Mouse (Mus musculus): ENCODE measurements at regions not wholly inside any gene's neighbourhood (a gene's known extent, or its start where the extent isn't known, plus 50 kb on each side); places are given as distances from the start of the nearest gene placed in this dataset.

DNA sequence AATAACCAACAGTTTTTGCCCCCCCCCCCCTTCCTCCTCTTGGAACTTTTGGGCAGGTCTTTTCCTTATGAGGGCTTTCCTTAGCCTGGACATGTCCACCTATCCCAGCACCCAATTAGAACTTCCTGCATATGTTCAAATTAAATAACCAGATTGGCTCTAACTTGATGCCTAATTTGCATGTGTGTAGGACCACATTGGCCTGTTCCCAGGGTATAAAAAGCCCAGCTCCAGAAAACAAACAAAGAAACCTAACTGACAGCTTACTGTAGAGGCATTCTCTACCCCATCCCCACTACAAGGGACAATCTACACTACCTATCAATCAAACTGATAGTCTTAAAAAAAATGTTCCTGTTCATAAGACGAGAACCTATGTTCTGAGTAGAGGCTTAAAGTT, 232.6 kb downstream of the Ube2cbp start:
- Histone ChIP-seq H3K4me1 (ENCODE audit: control insufficient read depth, insufficient read depth, low read length) (no peaks in the 10 kb centered on the region), H3K4me2 (ENCODE audit: low read depth, low read length) (no peak overlapping the region), H3K27me3 (replicated peaks; ENCODE audit: control insufficient read depth, insufficient read depth, low read length) (no peaks in the 10 kb centered on the region), H3K36me3 (ENCODE audit: control insufficient read depth, insufficient read depth, low read length) (no peaks in the 10 kb centered on the region), H3K4me3 (ENCODE audit: low read length) (no peak overlapping the region), H3K9me3 (ENCODE audit: control insufficient read depth, low read length) (no peaks in the 10 kb centered on the region), H3K27ac (ENCODE audit: low read length) (no peak overlapping the region), H3K9ac (ENCODE audit: low read depth, low read length) (no peak overlapping the region)
- WGBS: 70% methylated on average over 1 of the region's 1 CpGs
- ATAC-seq: no peak

DNA sequence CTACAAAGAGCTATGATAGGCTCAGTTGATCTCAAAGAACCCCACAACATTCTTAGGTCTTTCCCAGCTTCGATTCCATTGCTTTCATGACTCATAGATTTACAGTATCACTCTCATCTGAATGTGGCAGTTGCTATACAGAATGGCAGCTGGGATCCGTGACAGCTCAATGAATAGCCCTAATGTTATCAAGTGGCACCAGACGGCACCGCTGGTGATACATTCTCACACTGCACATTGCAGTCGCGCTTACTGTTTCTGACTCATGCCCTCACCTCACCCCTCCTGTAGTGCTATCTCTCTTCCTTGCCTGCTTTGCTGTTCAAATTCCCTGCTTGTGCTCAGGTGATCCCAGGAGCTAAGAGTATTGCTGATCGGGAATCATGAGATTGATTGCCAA, 231.0 kb downstream of the Ube2cbp start:
- Histone ChIP-seq H3K4me2 (ENCODE audit: low read depth, low read length) (no peak overlapping the region), H3K9me3 (ENCODE audit: control insufficient read depth, low read length) (no peaks in the 10 kb centered on the region), H3K4me3 (ENCODE audit: low read length) (no peak overlapping the region), H3K4me1 (ENCODE audit: control insufficient read depth, insufficient read depth, low read length) (no peaks in the 10 kb centered on the region), H3K27ac (ENCODE audit: low read length) (no peak overlapping the region), H3K36me3 (ENCODE audit: control insufficient read depth, insufficient read depth, low read length) (no peaks in the 10 kb centered on the region), H3K27me3 (replicated peaks; ENCODE audit: control insufficient read depth, insufficient read depth, low read length) (no peaks in the 10 kb centered on the region), H3K9ac (ENCODE audit: low read depth, low read length) (no peak overlapping the region)
- 82% methylated on average over 7 of the region's 7 CpGs for WGBS
- ATAC-seq: no peak

DNA sequence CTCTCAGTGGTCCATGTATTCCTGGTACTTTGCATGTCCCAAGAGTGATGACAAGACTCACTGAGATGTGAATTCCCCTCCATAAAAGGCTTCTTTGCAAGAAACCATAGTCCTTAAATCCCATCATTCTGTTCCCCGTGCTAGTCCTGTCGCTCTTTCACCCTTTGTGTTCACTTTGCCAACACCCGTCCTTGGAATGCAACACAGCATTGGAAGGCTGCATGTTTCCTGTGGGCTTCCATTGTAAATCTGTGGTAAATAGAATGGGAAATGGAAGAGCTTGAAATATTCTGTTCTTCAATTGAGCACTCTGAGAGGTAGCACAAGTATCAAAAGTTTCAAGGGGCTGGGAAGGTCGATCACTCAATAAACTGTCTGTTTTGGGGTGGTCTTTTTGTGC, 226.1 kb downstream of the Ube2cbp start:
- Histone ChIP-seq H3K4me2 (ENCODE audit: low read depth, low read length) (no peak overlapping the region), H3K9ac (ENCODE audit: low read depth, low read length) (no peak overlapping the region), H3K27me3 (replicated peaks; ENCODE audit: control insufficient read depth, insufficient read depth, low read length) (no peaks in the 10 kb centered on the region), H3K9me3 (ENCODE audit: control insufficient read depth, low read length) (no peaks in the 10 kb centered on the region), H3K27ac (ENCODE audit: low read length) (no peak overlapping the region), H3K4me3 (ENCODE audit: low read length) (no peak overlapping the region), H3K4me1 (ENCODE audit: control insufficient read depth, insufficient read depth, low read length) (no peaks in the 10 kb centered on the region), H3K36me3 (ENCODE audit: control insufficient read depth, insufficient read depth, low read length) (no peaks in the 10 kb centered on the region)
- WGBS: 79% methylated on average over 4 of the region's 4 CpGs
- no peak for ATAC-seq

DNA sequence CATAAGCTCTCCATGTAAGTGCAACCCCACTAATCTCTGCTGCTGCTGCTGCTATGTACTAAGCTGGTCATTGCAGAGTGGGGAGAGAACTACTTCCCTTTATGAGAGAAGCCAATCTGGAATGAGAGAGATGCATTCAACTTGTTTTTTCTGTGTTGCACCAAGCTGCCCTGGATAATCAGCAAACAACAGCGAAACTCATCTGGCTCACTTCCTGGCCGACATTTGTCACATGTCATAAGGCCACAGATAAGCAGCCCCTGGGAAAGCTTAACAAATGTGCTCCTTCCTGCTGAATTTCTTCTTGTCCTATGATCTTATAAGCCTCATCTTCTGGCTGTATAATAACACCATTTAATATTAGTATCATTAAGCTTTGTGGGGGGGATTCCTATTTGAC, 224.5 kb downstream of the Ube2cbp start:
- Histone ChIP-seq H3K4me2 (ENCODE audit: low read depth, low read length) (no peak overlapping the region), H3K4me1 (ENCODE audit: control insufficient read depth, insufficient read depth, low read length) (no peaks in the 10 kb centered on the region), H3K4me3 (ENCODE audit: low read length) (no peak overlapping the region), H3K9me3 (ENCODE audit: control insufficient read depth, low read length) (no peaks in the 10 kb centered on the region), H3K36me3 (ENCODE audit: control insufficient read depth, insufficient read depth, low read length) (no peaks in the 10 kb centered on the region), H3K9ac (ENCODE audit: low read depth, low read length) (no peak overlapping the region), H3K27ac (ENCODE audit: low read length) (no peak overlapping the region), H3K27me3 (replicated peaks; ENCODE audit: control insufficient read depth, insufficient read depth, low read length) (no peaks in the 10 kb centered on the region)
- WGBS: 47% methylated on average over 2 of the region's 2 CpGs
- ATAC-seq: no peak

DNA sequence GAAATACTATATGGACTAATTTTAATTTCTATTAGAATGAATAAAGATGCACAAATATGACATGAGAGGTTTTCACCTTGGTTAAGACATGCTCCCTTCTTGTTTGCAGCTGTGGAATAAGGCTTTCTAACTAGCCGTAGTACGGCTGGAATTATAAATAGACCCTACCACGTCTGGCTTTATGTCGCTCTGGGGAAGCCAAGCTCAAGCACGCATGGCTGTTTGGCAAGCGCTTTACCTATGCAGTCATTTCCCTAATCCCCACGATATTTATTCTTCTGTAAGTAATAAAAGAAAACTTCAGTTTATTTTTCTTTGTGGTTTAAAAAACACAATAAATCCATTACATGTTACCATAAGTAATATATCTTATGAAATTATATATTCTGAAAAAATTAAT, 223.9 kb downstream of the Ube2cbp start:
- H3K4me3 ChIP-seq (ENCODE audit: low read length): no peak overlapping the region
- H3K27me3 ChIP-seq (replicated peaks; ENCODE audit: control insufficient read depth, insufficient read depth, low read length): no peaks in the 10 kb centered on the region
- H3K27ac ChIP-seq (ENCODE audit: low read length): no peak overlapping the region
- no peak for ATAC-seq
- H3K4me2 ChIP-seq (ENCODE audit: low read depth, low read length): no peak overlapping the region
- 50% methylated on average over 7 of the region's 7 CpGs for WGBS
- H3K4me1 ChIP-seq (ENCODE audit: control insufficient read depth, insufficient read depth, low read length): no peaks in the 10 kb centered on the region
- no peaks in the 10 kb centered on the region for H3K36me3 ChIP-seq (ENCODE audit: control insufficient read depth, insufficient read depth, low read length)
- H3K9me3 ChIP-seq (ENCODE audit: control insufficient read depth, low read length): no peaks in the 10 kb centered on the region
- H3K9ac ChIP-seq (ENCODE audit: low read depth, low read length): no peak overlapping the region

DNA sequence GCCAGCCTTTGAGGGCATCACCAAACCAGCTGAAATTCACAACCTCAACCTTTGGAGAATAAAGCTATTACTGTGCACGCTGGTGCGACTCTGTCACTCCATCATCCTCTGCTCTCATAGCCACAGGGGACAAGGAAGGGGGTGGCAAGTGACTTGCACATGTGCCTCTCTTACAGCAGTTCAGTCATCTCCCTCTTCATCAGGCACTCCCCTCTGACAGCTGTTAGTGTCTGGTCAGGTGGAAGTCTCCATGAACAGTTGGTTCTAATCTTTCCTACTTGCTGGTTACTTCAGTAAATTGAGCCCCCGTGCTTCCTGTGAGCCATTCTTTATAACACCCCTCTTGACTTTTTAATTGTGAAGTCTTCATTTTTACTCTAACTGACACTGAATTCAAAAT, 214.6 kb downstream of the Ube2cbp start:
- no peak overlapping the region for H3K4me3 ChIP-seq (ENCODE audit: low read length)
- H3K4me2 ChIP-seq (ENCODE audit: low read depth, low read length): no peak overlapping the region
- H3K9ac ChIP-seq (ENCODE audit: low read depth, low read length): no peak overlapping the region
- no peak for ATAC-seq
- 78% methylated on average over 3 of the region's 3 CpGs for WGBS
- no peaks in the 10 kb centered on the region for H3K9me3 ChIP-seq (ENCODE audit: control insufficient read depth, low read length)
- H3K4me1 ChIP-seq (ENCODE audit: control insufficient read depth, insufficient read depth, low read length): no peaks in the 10 kb centered on the region
- H3K36me3 ChIP-seq (ENCODE audit: control insufficient read depth, insufficient read depth, low read length): no peaks in the 10 kb centered on the region
- H3K27me3 ChIP-seq (replicated peaks; ENCODE audit: control insufficient read depth, insufficient read depth, low read length): no peaks in the 10 kb centered on the region
- H3K27ac ChIP-seq (ENCODE audit: low read length): no peak overlapping the region

DNA sequence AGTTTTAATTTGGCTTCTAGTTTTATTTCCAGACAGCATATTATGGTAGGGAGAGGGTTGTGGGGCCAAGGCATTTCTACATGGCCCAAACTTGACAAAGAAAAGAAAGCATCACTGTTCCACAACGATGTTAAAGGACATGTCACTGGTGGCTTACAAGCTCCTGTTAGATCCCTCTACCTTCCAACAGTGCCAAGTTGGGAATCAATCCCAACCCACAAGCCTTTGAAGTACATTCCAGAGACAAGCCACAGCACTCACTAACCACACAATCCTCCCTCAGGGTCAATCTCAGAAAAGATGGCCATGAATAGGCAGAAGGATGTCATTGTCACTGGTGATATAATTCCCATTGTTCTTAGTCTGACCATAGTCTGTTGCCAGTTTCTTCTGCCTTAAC, 213.4 kb downstream of the Ube2cbp start:
- Histone ChIP-seq H3K27ac (ENCODE audit: low read length) (no peak overlapping the region), H3K9me3 (ENCODE audit: control insufficient read depth, low read length) (no peaks in the 10 kb centered on the region), H3K36me3 (ENCODE audit: control insufficient read depth, insufficient read depth, low read length) (no peaks in the 10 kb centered on the region), H3K27me3 (replicated peaks; ENCODE audit: control insufficient read depth, insufficient read depth, low read length) (no peaks in the 10 kb centered on the region), H3K4me3 (ENCODE audit: low read length) (no peak overlapping the region), H3K4me2 (ENCODE audit: low read depth, low read length) (no peak overlapping the region), H3K4me1 (ENCODE audit: control insufficient read depth, insufficient read depth, low read length) (no peaks in the 10 kb centered on the region), H3K9ac (ENCODE audit: low read depth, low read length) (no peak overlapping the region)
- 88% methylated on average over 1 of the region's 1 CpGs for WGBS
- ATAC-seq: no peak

Data from intestine, embryonic 16.5 days (tissue).